Mouse (Mus musculus) mouse embryonic stem cell (cell line): Measurements from ENCODE around the gene Msrb3.

Source experiments
- in situ Hi-C, 2 experiments: fragments of 300-500 bp; cut with MboI; formaldehyde crosslinking; loops; 1 replicate in 1 of 2; 3 replicates in 1 of 2; pipeline ENCODE4 v1.14.3; 2019 to 2020; ENCODE audit warnings: low sequenced_read_pairs in 2 of 2, low pct_unique_long_range_greater_than_20kb in 1 of 2, mixed read lengths in 1 of 2; ENCODE audit not compliant: unreplicated experiment in 1 of 2

The Msrb3 gene

GRCm38 (mm10) chr10:120903843-120904468 is 5.1 kb upstream of the Msrb3 start:
- in situ Hi-C loops: no loop called here

DNA sequence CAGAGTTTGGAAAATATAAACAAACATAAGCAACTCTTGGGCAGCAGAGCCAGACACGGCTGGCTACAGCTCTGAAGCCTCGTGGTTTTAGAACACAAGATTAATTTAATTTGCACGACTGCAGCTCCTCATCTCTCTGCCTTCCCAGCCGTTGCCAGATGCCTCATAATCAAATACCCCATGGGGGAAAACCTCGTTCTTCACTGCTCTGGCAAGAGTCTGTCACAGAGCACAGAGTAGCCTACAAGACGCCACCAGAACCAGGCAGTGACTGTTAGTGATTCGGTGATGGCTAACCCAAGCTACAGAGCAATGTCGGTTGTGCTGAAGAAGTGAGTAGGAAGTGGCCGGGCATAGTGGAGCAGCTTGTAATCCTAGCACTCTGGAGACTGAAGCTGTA is 2.8 kb upstream of the Msrb3 start:
- in situ Hi-C loops: no loop called here

- in situ Hi-C loops: no loop called here
These were observed 1.2 kb upstream of the Msrb3 start for GRCm38 (mm10) chr10:120900096-120900495.

DNA sequence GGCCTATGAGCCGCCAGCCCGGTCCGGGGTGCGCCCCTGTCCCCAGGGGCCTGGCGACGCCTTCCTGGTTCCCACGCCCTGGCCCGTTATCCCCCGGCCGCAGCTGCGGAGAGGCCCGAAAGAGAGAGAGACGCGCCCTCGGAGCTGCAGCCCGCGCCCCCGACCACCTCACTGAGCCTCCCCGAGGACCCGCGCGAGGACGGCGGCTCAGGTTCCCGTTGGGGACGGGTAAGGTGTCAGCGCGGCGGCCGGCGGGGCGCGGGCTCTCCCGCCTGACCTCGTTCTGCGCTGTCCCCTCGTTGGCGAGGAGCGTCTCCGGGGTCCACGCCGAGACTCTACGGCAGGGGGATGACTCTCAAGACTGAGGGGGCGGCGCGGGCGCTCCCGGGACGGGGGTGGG is 544 bp downstream of the Msrb3 start:
- in situ Hi-C loops: no loop called here

DNA sequence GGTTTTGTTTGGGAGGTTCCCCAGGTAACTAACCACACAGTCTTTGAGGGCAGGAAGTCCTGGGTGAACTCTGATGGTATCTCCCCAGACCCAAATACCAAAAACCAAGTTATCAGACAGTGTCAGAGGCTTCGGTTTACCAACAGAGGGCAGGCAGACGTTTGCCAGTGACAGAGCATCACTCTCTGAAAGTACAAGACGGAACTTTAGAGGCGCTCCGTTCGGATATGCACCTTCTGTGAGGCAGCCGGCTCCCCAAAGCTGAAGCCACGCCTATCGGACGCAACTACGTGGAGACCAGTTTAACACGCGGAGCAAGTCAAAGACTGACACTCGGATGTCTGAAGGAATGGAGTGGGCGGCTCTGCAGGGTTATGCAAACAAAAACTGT is 3.0 kb downstream of the Msrb3 start:
- in situ Hi-C loops: no loop called here

DNA sequence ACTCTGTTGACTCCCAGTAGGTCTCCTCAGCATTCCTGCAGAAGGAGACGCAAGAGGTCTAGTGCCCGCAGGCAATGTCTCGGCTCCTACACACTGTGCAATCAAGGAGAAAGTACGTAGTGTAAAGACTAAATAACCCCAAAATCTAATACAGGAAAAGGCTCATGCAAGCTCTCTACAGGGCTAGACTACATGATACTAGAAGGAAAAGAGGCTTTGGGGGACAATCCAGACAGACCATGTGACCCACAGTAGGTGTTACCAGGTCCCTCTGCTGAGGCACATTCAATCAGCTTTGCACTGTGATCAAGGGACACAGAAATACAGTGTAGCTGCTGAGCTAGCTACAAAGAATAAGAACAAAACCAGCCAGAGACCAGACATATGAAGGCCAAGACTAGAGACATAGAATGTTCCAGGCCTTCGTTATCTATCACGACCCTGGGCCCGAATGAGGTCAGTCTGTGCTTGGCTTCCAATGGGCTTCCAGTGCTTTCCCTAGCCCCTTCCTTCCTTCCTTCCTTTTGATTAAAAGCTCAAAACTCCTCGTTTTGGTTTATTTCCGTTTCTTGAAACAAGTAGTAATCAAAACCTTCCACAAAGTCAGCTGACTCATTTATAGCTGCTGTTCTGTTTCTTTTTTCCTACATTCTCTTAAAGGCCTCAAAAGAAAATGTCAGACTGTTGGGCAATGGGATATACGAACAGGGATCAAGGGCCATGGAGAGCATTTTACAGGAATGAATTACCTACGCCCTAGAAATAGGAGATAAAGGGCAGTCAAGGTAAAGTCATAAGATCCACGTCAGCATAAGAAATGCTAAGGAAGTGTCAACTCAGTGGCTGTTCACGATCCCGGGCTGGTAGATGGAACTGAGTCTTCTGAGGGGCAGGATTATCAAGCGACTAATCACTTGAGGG is 3.7 kb downstream of the Msrb3 start:
- in situ Hi-C loops: no loop called here

DNA sequence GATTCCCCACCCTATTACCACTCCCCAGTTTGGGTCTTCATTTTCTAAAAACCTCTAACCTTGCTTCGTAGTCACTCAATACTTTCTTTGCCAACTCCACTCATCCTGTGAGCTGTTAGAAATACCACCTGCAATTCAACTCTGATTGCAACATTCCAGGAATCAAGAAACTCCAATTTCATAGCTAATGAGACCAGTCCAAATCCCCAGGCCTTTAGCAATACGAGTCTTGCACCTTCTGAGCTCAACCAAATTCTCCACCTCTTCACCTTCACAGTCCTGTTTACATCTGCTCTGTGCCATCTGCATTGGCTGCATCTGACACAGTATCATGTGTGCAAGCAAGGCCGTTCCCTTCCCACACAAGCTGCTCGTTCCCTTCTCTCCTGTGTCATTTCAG is 5.0 kb downstream of the Msrb3 start:
- in situ Hi-C loops: no loop called here

DNA sequence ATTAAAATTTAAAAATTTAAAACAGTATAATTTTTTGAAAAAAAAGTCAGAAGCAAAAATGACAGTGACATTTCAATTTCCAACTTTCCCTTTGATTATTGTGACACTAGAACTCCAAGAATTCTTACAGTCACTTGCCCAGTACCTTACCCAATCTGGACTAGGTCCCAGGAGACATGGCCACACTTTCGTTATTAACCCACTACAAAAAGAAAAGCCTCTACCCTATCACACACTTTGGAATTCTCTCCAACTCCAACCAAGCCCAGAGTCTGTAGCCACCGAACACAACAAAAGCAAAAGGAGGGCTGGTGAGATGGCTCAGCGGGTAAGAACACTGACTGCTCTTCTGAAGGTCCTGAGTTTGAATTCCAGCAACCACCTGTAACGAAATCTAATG is 7.8 kb downstream of the Msrb3 start:
- in situ Hi-C loops: no loop called here

GRCm38 (mm10) chr10:120890592-120890991 is 8.3 kb downstream of the Msrb3 start:
- in situ Hi-C loops: no loop called here

DNA sequence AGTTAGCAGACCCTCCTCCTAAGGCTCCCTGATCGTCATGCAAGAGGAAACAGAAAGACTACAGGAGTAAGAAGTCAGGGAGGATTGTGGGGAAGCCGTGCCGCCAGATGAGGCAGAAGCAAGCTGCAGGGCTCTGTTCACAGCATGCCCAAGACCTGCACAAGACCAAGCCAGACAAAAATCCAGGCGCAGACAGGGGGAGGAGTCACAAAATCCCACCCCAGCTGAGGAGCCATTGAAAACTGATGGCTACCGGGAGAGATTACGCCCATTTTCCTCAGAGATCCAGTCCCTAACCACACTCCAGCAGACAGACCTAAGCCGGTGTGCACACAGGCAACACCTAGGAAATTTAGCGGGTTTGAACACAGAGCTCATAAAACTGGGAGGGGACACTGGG is 10.4 kb downstream of the Msrb3 start:
- in situ Hi-C loops: no loop called here

- in situ Hi-C loops: no loop called here
These were observed 14.7 kb downstream of the Msrb3 start for GRCm38 (mm10) chr10:120884220-120884619.

DNA sequence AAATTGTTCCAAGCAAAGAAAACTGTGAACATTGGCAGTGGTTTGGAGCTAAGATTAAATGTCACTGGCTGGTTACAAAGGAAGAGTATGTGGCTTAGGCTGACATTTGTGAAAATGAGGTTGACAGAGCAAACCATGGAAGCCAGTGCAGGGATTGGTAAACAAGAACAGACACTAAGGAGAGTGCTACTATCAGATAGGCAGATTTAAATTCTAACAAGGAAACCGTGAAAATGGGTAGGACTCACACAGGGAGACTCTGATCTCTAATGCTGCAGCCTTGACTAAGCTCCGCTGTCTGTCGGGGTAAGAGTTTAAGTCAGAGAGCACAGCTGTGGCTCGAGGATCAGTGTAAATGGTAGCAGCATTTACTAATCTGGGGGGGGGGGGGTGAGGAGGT is 15.2 kb downstream of the Msrb3 start:
- in situ Hi-C loops: no loop called here

- in situ Hi-C loops: no loop called here
These were observed 15.9 kb downstream of the Msrb3 start for GRCm38 (mm10) chr10:120883069-120883415.

GRCm38 (mm10) chr10:120882347-120883068 is 16.4 kb downstream of the Msrb3 start:
- in situ Hi-C loops: no loop called here

DNA sequence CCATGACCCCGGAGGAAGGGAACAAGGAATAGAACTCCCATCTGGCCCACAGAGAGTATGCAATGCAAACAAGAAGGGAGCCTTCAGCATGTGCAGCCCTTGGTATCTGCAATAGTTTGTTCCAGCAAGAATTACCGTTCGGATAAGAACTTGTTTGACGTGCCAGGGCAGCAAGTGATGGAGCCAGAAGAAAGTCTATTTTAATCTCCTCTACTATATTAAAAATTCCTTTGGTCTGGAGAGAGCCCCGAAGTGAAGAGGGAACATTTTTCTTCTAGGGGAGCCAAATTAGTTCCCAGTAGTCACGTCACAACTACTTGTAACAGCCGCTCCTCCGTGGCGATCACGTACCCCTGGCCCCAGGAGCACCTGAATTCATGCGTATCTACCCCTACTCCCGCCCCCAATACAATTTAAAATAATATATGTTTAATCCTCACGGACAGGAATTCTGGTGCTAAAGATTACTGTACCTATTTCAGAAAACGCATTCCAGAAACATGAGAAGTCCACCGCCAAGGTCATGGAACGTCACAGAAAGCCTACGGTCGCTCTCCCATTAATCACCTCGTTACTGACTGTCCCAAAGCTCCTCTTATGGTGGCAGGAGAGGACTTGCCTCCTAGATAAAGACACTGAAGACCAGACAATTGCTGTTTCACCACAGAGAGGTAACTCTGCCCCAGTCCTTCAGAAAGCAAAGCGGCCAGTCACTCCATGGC is 22.2 kb downstream of the Msrb3 start:
- in situ Hi-C loops: loop anchor here in 1 of 2 experiments (10.0 kb wide), 1 partner anchor 292 kb away; no protein-coding TSS in a partner anchor

GRCm38 (mm10) chr10:120875672-120876463 is 23.0 kb downstream of the Msrb3 start:
- in situ Hi-C loops: loop anchor here in 1 of 2 experiments (10.0 kb wide), 1 partner anchor 291 kb away; no protein-coding TSS in a partner anchor

DNA sequence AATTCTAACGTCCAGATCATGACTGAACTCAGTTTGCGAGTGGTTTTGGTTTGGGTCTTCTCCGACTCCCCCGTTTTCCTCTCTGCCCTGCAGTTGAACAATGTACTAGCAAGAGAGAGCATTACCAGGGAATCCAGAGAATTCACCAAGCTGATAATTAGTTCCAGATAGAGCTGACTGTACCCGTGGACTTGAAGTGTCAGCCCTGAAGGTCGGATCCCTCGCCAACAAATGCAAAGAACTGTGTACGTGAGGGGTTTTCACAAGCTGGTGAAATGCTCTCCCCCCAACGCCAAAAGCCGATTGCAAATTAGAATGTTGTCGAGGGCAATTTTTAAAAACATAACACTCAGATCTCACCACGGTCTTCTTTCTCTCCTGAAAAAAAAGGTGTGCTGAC is 24.6 kb downstream of the Msrb3 start:
- in situ Hi-C loops: loop anchor here (10.0 to 25.0 kb wide), 4 partner anchors 289 to 637 kb away; partner anchors contain the start of gene Llph (in 2 of the 2)
